Mouse (Mus musculus): ENCODE data around the gene Irf2bpl. TPM values are rescaled to one million over a fixed set of nuclear protein-coding genes. Genes with fewer than 3 reads are reported as not detected.

Gene Irf2bpl
- 19.4 and 20.6 TPM in 2 replicates for polyA plus RNA-seq (2014; fragmentation: Nextera tagmentation; extraction: Ambion mirVana)

- Histone ChIP-seq H3K36me3 (ENCODE audit: control insufficient read depth, insufficient read depth, low read length) (no peaks in the 10 kb centered on the region), H3K4me3 (ENCODE audit: low read depth, low read length) (peak within 1 kb of the TSS; percentile 77), H3K27ac (ENCODE audit: low read depth, low read length) (peak within 1 kb of the TSS; percentile 93), H3K27me3 (ENCODE audit: control insufficient read depth, insufficient read depth, low read length) (peaks cover 11% of the 10 kb centered on the region; the same call in 1 of the 2 replicates), H3K9me3 (ENCODE audit: control insufficient read depth, low read length) (no peaks in the 10 kb centered on the region), H3K4me2 (ENCODE audit: low read depth) (peak within 1 kb of the TSS; percentile 98), H3K4me1 (ENCODE audit: control insufficient read depth, insufficient read depth, low read length) (peaks cover 30% of the 10 kb centered on the region), H3K9ac (ENCODE audit: low read length) (peak within 1 kb of the TSS; percentile 90)
- WGBS, result under 1% methylated on average over 61 of the region's 82 CpGs
- DNase-seq (ENCODE audit: low spot score) (peak; percentile 98), ATAC-seq (ENCODE audit: insufficient read depth, low FRiP score, low TSS enrichment) (peak; percentile 74)
Measured at GRCm38 (mm10) chr12:86884197-86885058, at the start of gene Irf2bpl. Gene Irf2bpl (minus strand): TSS chr12:86884798.

- no peak overlapping the region for H3K27ac ChIP-seq (ENCODE audit: low read depth, low read length)
- no peaks in the 10 kb centered on the region for H3K27me3 ChIP-seq (ENCODE audit: control insufficient read depth, insufficient read depth, low read length)
- no peak overlapping the region for H3K4me3 ChIP-seq (ENCODE audit: low read depth, low read length)
- no peak overlapping the region for H3K4me2 ChIP-seq (ENCODE audit: low read depth)
- no peaks in the 10 kb centered on the region for H3K9me3 ChIP-seq (ENCODE audit: control insufficient read depth, low read length)
- H3K9ac ChIP-seq (ENCODE audit: low read length), result no peak overlapping the region
- DNase-seq (ENCODE audit: low spot score) (peak; percentile 35), ATAC-seq (ENCODE audit: insufficient read depth, low FRiP score, low TSS enrichment) (no peak)
- H3K36me3 ChIP-seq (ENCODE audit: control insufficient read depth, insufficient read depth, low read length), result no peaks in the 10 kb centered on the region
- H3K4me1 ChIP-seq (ENCODE audit: control insufficient read depth, insufficient read depth, low read length), result peaks cover 8% of the 10 kb centered on the region; the same call in 1 of the 2 replicates
- 12% methylated on average over 6 of the region's 6 CpGs for whole genome bisulfite sequencing
Measured at GRCm38 (mm10) chr12:86932575-86932952, 48.0 kb upstream of the Irf2bpl start.

- Histone ChIP-seq H3K4me2 (ENCODE audit: low read depth) (no peak overlapping the region), H3K27ac (ENCODE audit: low read depth, low read length) (no peak overlapping the region), H3K4me3 (ENCODE audit: low read depth, low read length) (no peak overlapping the region), H3K9ac (ENCODE audit: low read length) (no peak overlapping the region), H3K9me3 (ENCODE audit: control insufficient read depth, low read length) (no peaks in the 10 kb centered on the region), H3K36me3 (ENCODE audit: control insufficient read depth, insufficient read depth, low read length) (no peaks in the 10 kb centered on the region), H3K27me3 (ENCODE audit: control insufficient read depth, insufficient read depth, low read length) (no peaks in the 10 kb centered on the region), H3K4me1 (ENCODE audit: control insufficient read depth, insufficient read depth, low read length) (peaks cover 8% of the 10 kb centered on the region; the same call in 1 of the 2 replicates)
- ATAC-seq (ENCODE audit: insufficient read depth, low FRiP score, low TSS enrichment) (no peak), DNase-seq (ENCODE audit: low spot score) (no peak)
- 18% methylated on average over 7 of the region's 7 CpGs for WGBS
Measured at GRCm38 (mm10) chr12:86931919-86932574, 47.4 kb upstream of the Irf2bpl start.

GRCm38 (mm10) chr12:86930934-86931729 is 46.5 kb upstream of the Irf2bpl start:
- H3K27ac ChIP-seq (ENCODE audit: low read depth, low read length), result no peak overlapping the region
- ATAC-seq (ENCODE audit: insufficient read depth, low FRiP score, low TSS enrichment) (no peak), DNase-seq (ENCODE audit: low spot score) (no peak)
- H3K4me3 ChIP-seq (ENCODE audit: low read depth, low read length), result no peak overlapping the region
- H3K27me3 ChIP-seq (ENCODE audit: control insufficient read depth, insufficient read depth, low read length), result no peaks in the 10 kb centered on the region
- H3K4me1 ChIP-seq (ENCODE audit: control insufficient read depth, insufficient read depth, low read length), result peaks cover 8% of the 10 kb centered on the region; the same call in 1 of the 2 replicates
- WGBS, result 73% methylated on average over 6 of the region's 6 CpGs
- H3K9ac ChIP-seq (ENCODE audit: low read length), result no peak overlapping the region
- H3K9me3 ChIP-seq (ENCODE audit: control insufficient read depth, low read length), result no peaks in the 10 kb centered on the region
- no peak overlapping the region for H3K4me2 ChIP-seq (ENCODE audit: low read depth)
- H3K36me3 ChIP-seq (ENCODE audit: control insufficient read depth, insufficient read depth, low read length), result no peaks in the 10 kb centered on the region

- H3K36me3 ChIP-seq (ENCODE audit: control insufficient read depth, insufficient read depth, low read length), result no peaks in the 10 kb centered on the region
- H3K4me1 ChIP-seq (ENCODE audit: control insufficient read depth, insufficient read depth, low read length), result 0 out of 2 replicates have a peak, but pooled peaks cover 4% of the 10 kb centered on the region
- 6% methylated on average over 5 of the region's 5 CpGs for WGBS
- H3K9ac ChIP-seq (ENCODE audit: low read length), result no peak overlapping the region
- H3K27me3 ChIP-seq (ENCODE audit: control insufficient read depth, insufficient read depth, low read length), result no peaks in the 10 kb centered on the region
- H3K4me3 ChIP-seq (ENCODE audit: low read depth, low read length), result no peak overlapping the region
- H3K27ac ChIP-seq (ENCODE audit: low read depth, low read length), result no peak overlapping the region
- peak; percentile 60; the same call in 1 of the 2 replicates for ATAC-seq (ENCODE audit: insufficient read depth, low FRiP score, low TSS enrichment)
- no peak overlapping the region for H3K4me2 ChIP-seq (ENCODE audit: low read depth)
- DNase-seq (ENCODE audit: low spot score), result peak; percentile 77
- H3K9me3 ChIP-seq (ENCODE audit: control insufficient read depth, low read length), result no peaks in the 10 kb centered on the region
Measured at GRCm38 (mm10) chr12:86923837-86924236, 39.2 kb upstream of the Irf2bpl start.

DNA sequence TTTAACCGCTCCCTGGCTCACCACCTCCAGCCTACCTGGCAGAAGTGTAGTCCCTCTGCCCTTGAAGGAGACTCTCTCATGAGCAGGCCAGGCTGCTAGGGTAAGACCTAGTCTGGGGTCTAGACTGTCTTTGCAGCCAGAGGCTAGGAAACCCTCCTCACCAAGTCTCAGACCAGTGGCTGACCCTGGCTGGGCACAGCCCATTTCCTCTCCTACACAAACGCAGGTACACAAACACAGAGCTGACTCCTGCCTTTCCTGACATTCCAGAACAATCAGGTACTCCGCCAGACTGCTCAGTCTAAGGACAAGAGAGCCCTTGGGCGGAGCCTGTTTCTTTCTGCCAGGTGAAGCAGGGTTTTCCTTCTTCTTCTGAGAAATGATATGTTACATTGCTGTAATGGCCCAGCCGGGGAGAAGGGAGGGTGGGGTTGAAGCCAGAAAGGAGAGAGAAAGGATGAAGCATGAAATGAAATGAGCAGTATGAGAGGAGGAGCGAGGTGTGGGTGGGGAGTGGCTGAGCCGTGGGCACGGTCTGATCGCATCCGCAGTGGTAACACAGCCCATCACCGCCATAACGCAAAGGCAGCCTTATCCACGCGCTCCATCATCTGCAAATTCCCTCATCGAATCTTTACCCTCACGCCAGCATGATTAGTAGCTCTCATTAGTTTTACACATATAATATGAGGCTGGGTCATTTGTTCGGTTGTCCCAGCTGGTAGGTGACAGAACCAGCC is 34.6 kb upstream of the Irf2bpl start:
- peak overlapping the region; percentile 56; the same call in 1 of the 2 replicates for H3K27ac ChIP-seq (ENCODE audit: low read depth, low read length)
- 79% methylated on average over 17 of the region's 17 CpGs for WGBS

DNA sequence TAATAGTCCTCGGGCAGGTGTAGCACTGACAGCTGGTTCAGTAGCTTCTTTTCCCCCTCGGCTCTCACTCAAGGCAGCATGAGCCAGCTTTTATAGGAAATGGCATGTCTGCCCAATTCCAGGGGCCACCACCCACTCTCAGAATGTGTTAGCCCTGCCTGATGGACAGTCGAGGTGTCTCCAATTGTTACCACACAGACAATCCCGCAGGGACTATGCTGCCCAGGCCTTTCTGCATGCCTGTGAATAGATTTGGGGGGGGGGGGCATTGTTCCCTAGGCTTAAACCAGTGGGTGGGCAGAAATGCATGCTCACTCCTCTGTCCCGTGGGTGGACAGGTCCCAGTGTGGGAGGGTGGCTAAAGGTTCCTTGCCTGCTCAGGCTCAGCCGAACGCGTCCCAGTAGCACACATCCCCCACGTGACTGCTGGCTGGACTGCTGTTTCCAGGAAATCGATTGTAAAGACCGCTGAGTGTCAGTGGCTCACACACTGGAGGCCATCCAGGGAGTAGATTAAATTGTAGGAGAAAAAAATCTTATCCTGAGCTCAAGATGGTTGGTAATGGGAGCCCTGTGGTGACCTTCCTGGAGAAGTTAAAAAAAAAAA is 33.9 kb upstream of the Irf2bpl start:
- no peak overlapping the region for H3K4me2 ChIP-seq (ENCODE audit: low read depth)
- WGBS, result 30% methylated on average over 11 of the region's 11 CpGs
- DNase-seq (ENCODE audit: low spot score) (no peak), ATAC-seq (ENCODE audit: insufficient read depth, low FRiP score, low TSS enrichment) (no peak)
- H3K4me3 ChIP-seq (ENCODE audit: low read depth, low read length), result no peak overlapping the region
- 0 out of 2 replicates have a peak, but pooled peaks cover 4% of the 10 kb centered on the region for H3K4me1 ChIP-seq (ENCODE audit: control insufficient read depth, insufficient read depth, low read length)
- H3K9ac ChIP-seq (ENCODE audit: low read length), result no peak overlapping the region; the same call in 1 of the 2 replicates
- H3K27me3 ChIP-seq (ENCODE audit: control insufficient read depth, insufficient read depth, low read length), result peaks cover 22% of the 10 kb centered on the region
- no peaks in the 10 kb centered on the region for H3K9me3 ChIP-seq (ENCODE audit: control insufficient read depth, low read length)
- peak overlapping the region; percentile 56; the same call in 1 of the 2 replicates for H3K27ac ChIP-seq (ENCODE audit: low read depth, low read length)
- no peaks in the 10 kb centered on the region for H3K36me3 ChIP-seq (ENCODE audit: control insufficient read depth, insufficient read depth, low read length)

More for the DNA sequence above, 34.6 kb upstream of the Irf2bpl start:
- no peak overlapping the region for H3K4me3 ChIP-seq (ENCODE audit: low read depth, low read length)
- no peaks in the 10 kb centered on the region for H3K9me3 ChIP-seq (ENCODE audit: control insufficient read depth, low read length)
- 0 out of 2 replicates have a peak, but pooled peaks cover 4% of the 10 kb centered on the region for H3K4me1 ChIP-seq (ENCODE audit: control insufficient read depth, insufficient read depth, low read length)
- no peak for DNase-seq (ENCODE audit: low spot score)
- ATAC-seq (ENCODE audit: insufficient read depth, low FRiP score, low TSS enrichment), result peak; percentile 17; the same call in 1 of the 2 replicates
- H3K27me3 ChIP-seq (ENCODE audit: control insufficient read depth, insufficient read depth, low read length), result peaks cover 15% of the 10 kb centered on the region
- 0 out of 2 replicates have a peak overlapping the region, but pooled peaks have one; percentile 4 for H3K9ac ChIP-seq (ENCODE audit: low read length)
- no peaks in the 10 kb centered on the region for H3K36me3 ChIP-seq (ENCODE audit: control insufficient read depth, insufficient read depth, low read length)
- no peak overlapping the region for H3K4me2 ChIP-seq (ENCODE audit: low read depth)

Data from neural tube, embryonic 11.5 days (tissue).